Mouse (Mus musculus): Measurements from ENCODE around the gene Tbx10. TPM values are rescaled to one million over a fixed set of nuclear protein-coding genes. Genes with fewer than 3 reads are reported as not detected.
"Not testable (repeated sequence)": the region's sequence is repeated elsewhere in the genome, so short reads cannot be mapped to it uniquely, and the experiment has no call there.

The Tbx10 gene
- not detected for total RNA-seq (2021)

DNA sequence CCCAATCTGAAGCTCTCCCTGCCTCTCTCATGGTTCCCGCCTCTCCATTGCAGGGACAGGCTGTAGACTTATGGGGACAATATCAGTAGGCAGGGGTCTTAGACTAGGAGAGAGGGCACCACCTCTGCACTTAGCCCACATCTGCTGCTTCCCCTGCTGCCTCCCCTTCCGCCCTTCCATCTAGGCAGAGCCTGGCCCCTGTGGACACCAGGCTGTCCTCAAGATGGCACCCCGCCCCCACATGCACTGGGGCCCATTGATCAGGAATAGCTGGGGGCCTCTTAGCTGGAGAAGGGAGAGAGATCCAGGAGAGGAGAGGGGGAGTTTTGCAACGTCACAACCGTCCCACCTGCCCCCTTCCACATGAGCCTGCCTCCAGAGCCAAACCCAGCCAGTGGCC is at the start of gene Tbx10:
TSS of gene Tbx10 (plus strand) at position 337 of the 400 bp plus-strand sequence.
- intact Hi-C loops (cut with DNase I), result no loop called here
- no peak for DNase-seq (ENCODE audit: low spot score)

DNA sequence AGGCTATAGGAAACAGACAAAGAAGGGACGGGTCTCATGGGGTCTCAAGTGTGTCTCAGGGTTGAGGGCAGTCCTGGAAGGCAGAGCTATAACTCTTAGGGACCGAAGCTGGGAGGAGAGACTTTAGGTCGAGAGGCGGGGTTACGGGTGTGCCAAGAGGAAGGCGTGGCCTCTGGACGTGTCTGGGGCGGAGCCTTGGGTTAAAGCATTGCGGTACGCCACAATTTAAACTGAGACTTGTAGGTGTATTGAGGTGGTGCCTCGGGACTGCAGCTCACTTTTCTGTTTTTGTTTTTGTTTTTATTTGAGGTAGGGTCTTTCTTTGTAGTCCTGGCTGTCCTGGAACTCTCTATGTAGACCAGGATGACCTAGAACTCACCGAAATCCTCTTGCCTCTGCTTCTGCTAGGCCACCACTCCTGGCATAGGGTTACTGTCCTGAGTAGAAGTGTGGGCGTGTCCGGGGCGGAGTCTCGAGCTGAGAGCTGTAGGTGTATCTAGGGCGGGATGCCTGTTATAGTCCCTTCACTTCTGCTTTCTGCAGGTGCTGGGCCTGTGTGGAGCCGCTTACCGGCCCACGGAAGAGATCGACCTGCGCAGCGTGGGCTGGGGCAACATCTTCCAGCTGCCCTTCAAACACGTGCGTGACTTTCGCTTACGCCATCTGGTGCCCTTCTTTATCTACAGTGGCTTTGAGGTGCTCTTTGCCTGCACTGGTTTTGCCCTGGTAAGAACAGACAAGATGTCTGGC is 49.4 kb upstream of the Tbx10 start:
- no peak for DNase-seq (ENCODE audit: low spot score)
- intact Hi-C loops (cut with DNase I), result loop anchor here (5.0 kb wide), 1 partner anchor 166 kb away; no protein-coding TSS in a partner anchor

DNA sequence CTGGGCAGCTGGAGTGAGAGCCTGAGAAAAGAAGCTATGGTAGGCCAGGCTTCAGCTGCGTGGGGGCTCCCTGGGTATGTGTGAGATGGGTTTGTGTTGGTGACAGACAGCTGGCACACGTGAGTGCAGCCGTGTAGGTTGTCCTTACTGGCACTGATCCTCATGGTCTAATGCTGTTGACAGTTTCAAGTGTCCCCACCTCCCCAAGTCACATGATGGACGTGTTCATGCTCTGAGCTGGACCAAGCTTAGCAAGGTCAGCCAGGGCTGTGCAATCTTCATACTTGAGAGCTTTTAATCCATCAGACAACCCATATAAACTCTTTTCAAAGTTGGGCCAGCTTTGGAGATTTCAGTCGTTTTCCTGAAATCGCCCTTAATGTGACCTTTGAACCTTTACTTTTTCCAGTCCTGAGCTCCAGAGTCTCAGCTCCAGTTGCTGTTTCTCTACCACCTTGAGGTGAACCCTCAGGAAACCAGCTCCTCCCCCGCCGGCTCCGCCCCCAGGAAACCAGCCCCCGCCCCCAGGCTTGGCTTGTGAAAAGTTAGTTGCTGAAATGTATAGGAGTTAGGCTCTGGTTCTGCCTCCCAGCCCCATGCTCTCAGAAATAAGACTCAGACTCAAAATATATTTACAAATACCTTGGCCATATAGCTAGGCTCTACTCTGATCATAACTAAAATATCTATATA is 46.5 kb upstream of the Tbx10 start:
- intact Hi-C loops (cut with DNase I), result loop anchor here (1.0 to 2.0 kb wide), 2 partner anchors 35 to 66 kb away; partner anchors contain the start of gene Ndufv1
- no peak for DNase-seq (ENCODE audit: low spot score)

DNA sequence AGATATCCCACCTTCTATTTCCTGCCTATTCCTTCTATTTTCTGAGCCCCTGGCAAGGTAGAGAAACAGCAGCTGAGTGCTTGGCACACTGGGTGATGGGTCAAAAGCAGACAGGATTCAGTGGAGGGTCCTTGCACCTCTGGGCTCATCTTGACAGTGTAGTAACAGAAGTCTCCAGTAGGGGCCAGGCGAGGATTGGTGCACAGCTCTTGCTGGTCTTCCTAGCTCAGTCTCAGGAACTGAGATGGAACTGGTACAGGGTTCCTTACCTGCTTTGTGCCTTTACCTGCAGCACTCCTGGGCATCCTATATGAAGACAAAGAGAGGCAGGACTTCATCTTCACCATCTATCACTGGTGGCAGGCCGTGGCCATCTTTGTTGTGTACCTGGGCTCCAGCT is 45.8 kb upstream of the Tbx10 start:
- intact Hi-C loops (cut with DNase I), result loop anchor here (1.0 to 2.0 kb wide), 2 partner anchors 34 to 66 kb away; partner anchors contain the start of gene Ndufv1
- no peak for DNase-seq (ENCODE audit: low spot score)

DNA sequence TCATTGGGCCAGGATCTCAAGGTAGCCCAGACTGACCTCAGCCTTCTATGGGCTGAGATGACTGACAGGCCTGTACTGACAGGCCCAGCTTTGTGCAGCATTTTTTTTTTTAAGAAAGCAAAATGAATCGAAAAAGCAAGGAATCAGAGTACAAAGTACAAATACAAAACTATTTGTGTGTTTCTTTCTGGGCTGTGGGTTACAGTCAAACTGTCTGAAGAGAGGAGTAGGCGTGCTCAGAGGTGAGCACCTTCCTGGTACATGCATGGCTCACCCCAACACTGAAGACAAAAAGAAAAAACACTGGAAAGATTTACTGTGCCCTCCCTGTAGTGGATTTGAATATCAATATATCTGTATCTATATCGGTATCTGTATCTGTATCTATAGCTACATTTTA is 44.7 kb upstream of the Tbx10 start:
- no peak for DNase-seq (ENCODE audit: low spot score)
- intact Hi-C loops (cut with DNase I), result loop anchor here (2.0 kb wide), 1 partner anchor 33 kb away; no protein-coding TSS in a partner anchor

DNA sequence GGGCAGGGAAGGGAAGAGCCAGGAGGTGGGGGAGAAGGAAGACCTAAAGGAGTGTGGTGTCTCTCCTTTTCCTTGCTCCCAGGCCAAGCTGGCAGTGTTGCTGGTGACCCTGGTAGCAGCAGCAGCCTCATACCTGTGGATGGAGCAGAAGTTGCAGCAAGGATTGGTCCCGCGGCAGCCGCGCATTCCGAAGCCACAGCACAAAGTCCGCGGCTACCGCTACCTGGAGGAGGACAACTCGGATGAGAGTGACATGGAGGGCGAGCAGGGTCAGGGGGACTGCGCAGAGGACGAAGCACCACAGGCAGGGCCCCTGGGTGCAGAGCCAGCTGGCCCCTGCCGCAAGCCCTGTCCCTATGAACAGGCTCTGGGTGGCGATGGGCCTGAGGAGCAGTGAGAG is 44.0 kb upstream of the Tbx10 start:
- intact Hi-C loops (cut with DNase I), result no loop called here
- DNase-seq (ENCODE audit: low spot score), result no peak

DNA sequence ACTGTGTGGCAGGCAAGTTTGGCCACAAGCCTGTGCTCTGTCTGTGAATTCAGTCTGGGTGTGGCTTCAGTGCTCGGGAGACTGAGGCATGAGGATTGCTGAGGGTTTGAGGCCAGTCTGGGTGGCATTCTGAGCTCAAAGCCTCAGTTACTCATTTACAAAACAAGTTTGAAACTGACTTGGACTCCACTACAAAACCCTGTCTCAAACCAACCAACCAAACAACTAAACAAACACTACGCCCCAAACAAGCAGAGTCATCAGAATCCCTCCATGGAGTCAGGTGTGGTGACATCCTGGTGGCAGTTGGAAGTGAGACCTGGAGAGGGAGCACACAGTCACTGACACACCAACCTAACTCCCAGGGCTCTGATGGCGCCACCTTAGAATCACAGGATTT is 42.2 kb upstream of the Tbx10 start:
- intact Hi-C loops (cut with DNase I), result no loop called here
- DNase-seq (ENCODE audit: low spot score), result no peak

DNA sequence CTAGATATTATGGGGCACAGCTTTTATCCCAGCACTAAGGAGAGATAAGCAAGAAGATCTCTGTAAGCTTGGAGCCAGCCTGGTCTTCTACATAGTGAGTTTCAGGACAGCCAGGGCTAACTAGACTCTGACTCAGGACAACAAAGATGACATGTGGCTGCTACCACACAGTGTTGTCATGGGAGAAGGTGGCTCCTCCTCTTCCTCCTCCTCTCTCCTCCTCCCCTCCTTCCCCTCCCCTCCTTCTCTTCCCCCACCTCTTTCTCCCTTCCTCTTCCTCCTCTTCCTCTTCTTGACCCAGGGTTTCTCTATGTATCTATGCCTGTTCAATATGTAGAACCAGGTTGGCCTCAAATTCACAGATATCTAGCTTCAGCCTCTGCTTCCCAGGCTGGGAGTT is 41.1 kb upstream of the Tbx10 start:
- intact Hi-C loops (cut with DNase I), result no loop called here
- no peak for DNase-seq (ENCODE audit: low spot score)

DNA sequence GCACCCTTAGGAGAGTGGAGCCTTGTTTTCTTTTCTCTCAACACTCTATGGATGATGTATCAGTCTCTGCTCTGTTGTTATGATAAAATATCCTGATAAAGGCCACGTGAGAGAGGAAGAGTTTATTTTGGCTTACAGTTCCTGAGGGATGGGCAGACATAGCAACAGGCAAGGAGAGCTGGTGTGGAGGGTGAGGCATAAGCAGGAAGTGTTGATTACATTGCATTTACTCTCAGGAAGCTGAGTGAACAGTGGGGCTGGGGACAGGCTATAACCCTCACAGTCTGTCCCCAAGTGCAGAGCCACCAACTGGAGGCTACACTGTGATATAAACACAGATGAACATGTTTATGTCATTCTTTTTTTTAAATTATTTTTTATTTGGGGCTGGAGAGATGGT is 40.5 kb upstream of the Tbx10 start:
- intact Hi-C loops (cut with DNase I), result no loop called here
- no peak for DNase-seq (ENCODE audit: low spot score)

DNA sequence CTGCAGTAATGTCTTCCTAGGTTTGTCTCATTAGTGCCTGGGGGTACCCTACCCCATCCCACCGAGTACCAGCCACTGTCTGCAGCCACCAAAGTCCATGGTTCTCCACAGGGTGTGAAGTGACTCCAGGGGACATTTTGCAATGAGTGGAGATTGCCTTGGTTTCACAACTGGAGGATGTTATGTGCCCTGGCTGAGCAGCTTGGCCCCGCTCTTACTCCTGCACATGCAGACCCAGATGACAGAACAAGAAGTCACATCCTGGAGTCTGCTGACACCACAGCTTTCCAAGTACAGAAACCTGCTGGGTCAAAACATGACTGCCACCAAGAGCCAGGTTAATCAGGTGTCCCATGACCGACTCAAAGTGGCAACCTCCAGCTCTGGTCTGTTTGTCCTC is 37.5 kb upstream of the Tbx10 start:
- intact Hi-C loops (cut with DNase I), result no loop called here
- no peak for DNase-seq (ENCODE audit: low spot score)

DNA sequence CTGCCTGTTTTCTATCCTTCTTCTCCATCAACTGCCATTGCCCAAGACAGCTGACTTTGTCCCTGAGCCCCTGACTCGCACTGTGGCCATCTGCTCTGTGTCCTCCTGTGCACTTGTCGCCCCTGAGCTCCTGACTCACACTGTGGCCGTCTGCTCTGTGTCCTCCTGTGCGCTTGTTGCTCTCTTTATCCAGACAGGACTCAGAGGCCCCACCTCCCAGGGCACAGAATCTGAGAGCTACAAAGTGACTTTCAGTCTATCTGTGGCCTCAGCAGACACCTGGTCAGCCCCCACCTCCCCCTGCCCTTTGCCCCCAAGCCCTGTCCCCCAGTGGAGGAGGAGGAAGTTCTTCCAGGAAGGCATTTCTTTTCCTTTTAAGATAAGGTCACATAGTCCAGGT is 36.7 kb upstream of the Tbx10 start:
- intact Hi-C loops (cut with DNase I), result no loop called here
- DNase-seq (ENCODE audit: low spot score), result no peak

DNA sequence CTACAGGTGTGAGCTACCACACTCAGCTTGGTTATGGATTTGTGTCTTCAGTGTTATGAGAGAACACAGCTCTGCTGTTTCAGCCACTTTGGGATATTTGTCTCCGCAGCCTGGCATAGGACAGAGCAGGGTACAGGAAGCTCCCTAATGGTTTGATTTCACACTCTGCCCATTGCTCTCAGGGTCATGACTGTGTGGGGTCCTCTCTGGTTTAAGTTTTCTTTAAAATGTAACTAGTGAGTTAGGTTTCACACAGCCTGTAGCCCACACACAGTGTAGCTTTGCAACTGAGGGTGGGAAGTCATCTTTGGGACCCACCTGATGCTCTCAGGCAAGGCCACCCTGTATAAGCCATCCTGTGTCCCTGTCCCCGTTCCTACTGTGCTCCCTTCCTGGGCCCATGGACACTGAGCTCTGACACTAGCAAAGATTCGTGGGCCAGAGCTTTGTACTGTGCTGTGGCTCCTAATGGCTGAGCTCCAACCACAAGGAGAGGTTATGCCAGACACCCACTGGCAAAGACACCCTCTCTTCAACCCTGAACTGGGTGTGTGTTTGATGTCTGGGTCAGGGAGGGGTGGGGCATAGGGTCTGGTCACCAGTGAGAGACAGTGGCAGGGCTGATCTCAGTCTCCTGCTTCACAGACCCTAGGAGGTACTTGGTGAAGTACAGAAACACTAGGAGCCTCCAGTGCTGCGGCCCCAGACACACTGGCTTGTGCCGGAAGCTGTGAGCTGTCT is 35.1 kb upstream of the Tbx10 start:
- intact Hi-C loops (cut with DNase I); DNase-seq (ENCODE audit: low spot score): not testable (repeated sequence)

DNA sequence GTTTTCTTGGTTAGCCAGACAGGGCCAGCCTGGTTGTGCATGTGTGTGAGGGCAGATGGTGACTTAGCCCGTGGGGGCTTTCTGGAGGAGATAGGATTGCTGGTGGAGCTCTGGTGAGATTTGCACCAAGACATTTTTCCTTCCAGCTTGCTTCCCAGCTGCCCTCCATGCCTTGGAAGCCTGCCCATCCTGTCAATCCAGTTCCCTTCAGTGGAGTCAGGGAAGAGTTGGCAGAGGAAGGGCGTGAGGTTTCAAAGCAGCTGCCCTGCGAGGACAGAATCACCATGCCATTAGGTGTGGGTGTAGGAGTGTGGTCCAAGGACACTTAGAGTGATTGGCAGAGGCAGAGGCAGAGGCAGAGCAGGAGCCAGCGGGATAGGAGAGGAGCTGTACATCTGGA is 34.1 kb upstream of the Tbx10 start, which contains the start of gene Aldh3b3:
TSS of gene Aldh3b3 (plus strand) at position 176 of the 400 bp plus-strand sequence.
- intact Hi-C loops (cut with DNase I), result no loop called here
- no peak for DNase-seq (ENCODE audit: low spot score)

DNA sequence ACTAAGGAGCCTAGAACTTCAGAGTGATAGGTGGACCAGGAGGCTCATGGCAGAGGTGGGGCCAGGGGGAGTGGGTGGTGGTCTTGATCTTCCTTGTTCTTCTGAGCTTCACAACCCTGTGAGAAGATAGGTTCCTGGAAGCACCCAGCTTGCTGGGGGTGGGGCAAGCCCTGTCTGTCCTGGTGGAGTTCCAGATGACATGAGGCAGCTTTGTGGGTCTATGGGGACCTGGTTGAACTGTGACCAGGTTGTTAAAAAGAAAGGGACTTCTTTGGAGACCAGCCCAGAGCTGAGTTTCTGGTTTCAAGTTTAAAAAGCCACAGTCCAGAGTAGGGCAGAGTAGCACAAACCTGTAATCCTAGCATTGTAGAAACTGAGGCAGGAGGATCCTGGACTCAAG is 33.5 kb upstream of the Tbx10 start:
- DNase-seq (ENCODE audit: low spot score), result no peak
- intact Hi-C loops (cut with DNase I), result no loop called here

DNA sequence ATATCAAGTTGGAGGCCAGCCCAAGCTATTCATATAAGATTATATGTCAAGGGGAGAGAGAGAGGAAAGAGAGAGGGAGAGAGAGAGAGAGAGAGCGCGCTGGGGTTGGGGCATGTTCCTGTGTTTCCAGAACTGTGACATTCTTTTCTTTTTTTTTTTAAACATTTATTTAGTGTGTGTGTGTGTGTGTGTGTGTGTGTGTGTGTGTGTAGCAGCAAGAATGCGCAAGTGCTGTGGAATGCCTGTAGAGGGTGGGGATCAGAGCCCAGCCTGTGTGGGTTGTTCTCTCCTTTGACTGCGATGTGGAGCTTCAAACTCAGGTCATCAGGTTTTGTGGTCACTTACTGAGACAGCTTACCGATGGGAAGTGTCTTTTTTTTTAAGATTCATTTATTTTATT is 32.3 kb upstream of the Tbx10 start:
- intact Hi-C loops (cut with DNase I), result no loop called here
- no peak for DNase-seq (ENCODE audit: low spot score)

DNA sequence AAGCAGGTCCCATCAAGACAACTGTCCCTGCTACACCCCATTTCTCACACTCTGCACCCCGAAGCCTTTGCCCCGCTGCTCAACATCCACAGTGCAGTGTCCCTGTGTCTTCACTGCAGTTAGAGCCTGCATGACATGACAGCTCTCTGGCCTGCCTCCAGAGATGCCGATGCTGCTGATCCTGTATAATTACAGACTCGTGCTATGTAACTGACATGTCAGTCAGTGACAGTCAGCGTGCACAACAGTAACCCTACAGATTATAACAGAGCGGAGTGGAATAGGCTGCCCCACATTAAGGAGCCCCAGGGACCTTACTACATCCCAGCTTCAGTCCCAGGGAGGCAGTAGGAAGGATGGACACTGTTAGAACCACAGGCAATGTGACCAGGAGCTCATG is 30.7 kb upstream of the Tbx10 start:
- DNase-seq (ENCODE audit: low spot score); intact Hi-C loops (cut with DNase I): not testable (repeated sequence)

DNA sequence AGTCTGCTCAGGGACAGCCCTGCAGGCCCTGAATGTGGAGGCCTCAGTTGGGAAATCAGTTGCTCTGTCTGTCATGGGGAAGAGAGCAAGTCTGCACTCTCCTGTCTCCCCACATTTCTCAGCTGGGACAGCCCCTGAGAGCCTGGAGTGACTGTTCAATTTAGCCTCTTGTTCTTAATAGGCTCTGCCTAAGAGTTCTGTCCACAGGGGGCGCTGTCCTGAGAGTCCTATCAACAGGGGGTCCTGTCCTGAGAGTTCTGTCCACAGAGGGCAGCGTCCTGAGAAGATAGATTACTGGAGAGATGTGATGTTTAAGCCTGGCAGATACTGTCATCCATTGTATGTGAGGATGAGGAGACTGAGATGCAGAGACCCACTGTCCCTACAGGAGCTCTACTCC is 30.1 kb upstream of the Tbx10 start:
- intact Hi-C loops (cut with DNase I), result no loop called here
- DNase-seq (ENCODE audit: low spot score), result no peak

DNA sequence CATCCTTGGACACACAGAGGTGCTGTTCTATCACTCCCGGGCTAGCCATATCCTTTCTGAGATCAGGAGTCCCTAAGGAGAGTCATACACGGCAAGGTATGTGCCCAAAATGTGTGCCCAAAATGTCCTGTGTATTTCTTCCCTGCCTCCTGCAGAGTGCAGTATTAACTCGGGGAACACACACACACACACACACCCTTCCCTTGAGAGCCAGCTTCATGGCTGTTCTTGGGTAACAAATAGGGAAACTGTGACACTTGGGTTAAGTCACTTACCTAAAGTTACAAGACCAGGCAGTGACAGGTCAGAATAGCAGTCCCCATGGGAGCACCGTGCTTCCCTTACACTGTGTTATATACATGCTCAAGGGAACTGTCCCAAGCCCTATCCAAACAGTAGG is 28.5 kb upstream of the Tbx10 start:
- intact Hi-C loops (cut with DNase I), result no loop called here

DNA sequence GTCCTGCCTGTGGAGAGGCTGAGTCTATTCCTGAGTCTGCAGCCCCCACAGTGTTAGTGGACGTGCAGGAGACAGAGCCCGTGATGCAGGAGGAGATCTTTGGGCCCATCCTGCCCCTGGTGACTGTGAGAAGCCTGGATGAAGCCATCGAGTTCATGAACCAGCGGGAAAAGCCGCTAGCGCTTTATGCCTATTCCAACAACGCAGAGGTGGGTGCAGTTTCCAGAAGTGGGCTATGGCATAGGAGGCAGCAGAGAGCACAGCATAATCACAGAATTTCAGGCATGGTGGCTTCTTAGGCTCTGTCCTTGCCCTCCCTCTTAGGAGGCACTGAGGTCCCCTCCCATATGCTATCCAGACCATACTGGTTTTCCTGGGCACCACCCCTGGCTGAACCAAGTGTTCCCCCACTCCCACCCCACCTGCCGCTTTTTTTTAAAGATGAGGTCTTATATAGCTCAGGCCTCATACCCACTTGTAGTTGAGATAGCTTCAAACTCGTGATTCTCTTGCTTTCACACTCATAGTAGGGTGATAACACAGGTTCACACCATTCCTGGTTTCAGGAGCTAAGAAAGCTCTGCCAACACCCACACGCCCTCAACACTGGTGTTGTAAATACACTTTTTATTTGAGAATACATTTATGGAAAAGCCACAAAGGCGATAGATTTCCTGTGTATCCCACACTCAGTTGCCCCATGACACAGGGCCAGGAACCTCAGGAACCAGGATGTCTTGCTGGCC is 26.0 kb upstream of the Tbx10 start:
- intact Hi-C loops (cut with DNase I), result no loop called here
- no peak for DNase-seq (ENCODE audit: low spot score)

More for the DNA sequence above, 28.5 kb upstream of the Tbx10 start:
- DNase-seq (ENCODE audit: low spot score), result no peak

DNA sequence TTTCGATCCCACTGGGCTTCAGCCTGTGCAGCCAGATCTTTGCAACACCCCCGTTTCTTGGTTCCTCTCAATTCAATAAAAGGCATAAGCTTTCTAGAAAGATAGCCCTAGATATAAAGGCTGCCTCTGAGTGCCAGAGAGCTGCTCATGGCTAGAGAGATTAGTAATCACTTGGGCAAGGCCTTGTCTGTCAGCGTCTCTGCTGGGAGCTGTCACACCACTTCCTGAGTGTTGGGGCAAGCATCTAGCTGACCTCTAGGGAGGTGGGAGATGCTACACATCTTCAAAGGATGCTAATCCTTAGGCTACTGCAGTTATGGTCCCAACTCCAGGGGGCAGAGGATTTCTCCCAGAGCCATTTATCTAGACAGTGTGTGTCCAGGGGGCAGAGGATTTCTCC is 25.3 kb upstream of the Tbx10 start:
- intact Hi-C loops (cut with DNase I), result no loop called here
- no peak for DNase-seq (ENCODE audit: low spot score)
